Mouse (Mus musculus) limb, embryonic 14.5 days (tissue): ENCODE measurements around the gene Sox14. TPM values are rescaled to one million over a fixed set of nuclear protein-coding genes. Genes with fewer than 3 reads are reported as not detected.

Experiments used
- ATAC-seq: fragments of 200-750 bp; cut with Nextera tagmentation; 2 replicates; pipeline ENCODE4 v1.8.0; 2017; ENCODE audit warnings: low read depth, moderate number of reproducible peaks, moderate TSS enrichment; ENCODE audit not compliant: low FRiP score
- DNase-seq: peaks from one replicate; pipeline ENCODE4 v3.0.0-alpha.2; 2015; ENCODE audit warnings: low spot score
- H3K27ac ChIP-seq: fragments of 300-500 bp; sonication (generic); replicated peaks from 2 replicates; pipeline ENCODE4 v1.5.1; 2014; ENCODE audit warnings: low read depth, mild to moderate bottlenecking, low read length, moderate library complexity, mixed read lengths
- H3K27me3 ChIP-seq: fragments of 300-500 bp; sonication (generic); 2 replicates; pipeline ENCODE4 v1.6.1; 2014; ENCODE audit warnings: low read length, mixed read lengths; ENCODE audit not compliant: control insufficient read depth, insufficient read depth
- H3K36me3 ChIP-seq: fragments of 300-500 bp; sonication (generic); 2 replicates; pipeline ENCODE4 v1.6.1; 2014; ENCODE audit warnings: mild to moderate bottlenecking, low read length, moderate library complexity, mixed read lengths; ENCODE audit not compliant: control insufficient read depth, insufficient read depth
- H3K4me1 ChIP-seq: fragments of 300-500 bp; sonication (generic); 2 replicates; pipeline ENCODE4 v1.6.1; 2014; ENCODE audit warnings: antibody characterized with exemption, low read length, mixed read lengths; ENCODE audit not compliant: control insufficient read depth, insufficient read depth
- H3K4me2 ChIP-seq: fragments of 300-500 bp; sonication (generic); replicated peaks from 2 replicates; pipeline ENCODE4 v1.6.1; 2014; ENCODE audit warnings: low read depth, mild to moderate bottlenecking, low read length, moderate library complexity; ENCODE audit not compliant: severe bottlenecking
- H3K4me3 ChIP-seq: fragments of 300-500 bp; sonication (generic); replicated peaks from 2 replicates; pipeline ENCODE4 v1.5.1; 2014; ENCODE audit warnings: low read length
- H3K9ac ChIP-seq: fragments of 300-500 bp; sonication (generic); 2 replicates; pipeline ENCODE4 v1.6.1; 2014; ENCODE audit warnings: mild to moderate bottlenecking, low read depth, low read length, moderate library complexity; ENCODE audit not compliant: severe bottlenecking
- H3K9me3 ChIP-seq: fragments of 300-500 bp; sonication (generic); 2 replicates; pipeline ENCODE4 v1.6.1; 2016; ENCODE audit warnings: low read length; ENCODE audit not compliant: control insufficient read depth
- POLR2A ChIP-seq: fragments of 200-500 bp; IDR thresholded peaks from 2 replicates; pipeline ENCODE4 v1.8.0; 2012; ENCODE audit warnings: inconsistent platforms, mild to moderate bottlenecking, moderate library complexity, borderline replicate concordance; ENCODE audit not compliant: insufficient read depth, insufficient read length; ENCODE audit errors: extremely low read depth
- WGBS: fragments of 180-500 bp; shearing (Covaris S2); extraction: QIAGEN DNeasy Blood & Tissue Kit; methylation state at CpG from one replicate; pipeline ENCODE4 v1.1.7; 2014; 5-methylcytosine and 5-hydroxymethylcytosine counted together
- polyA plus RNA-seq, 2 experiments: library from polyadenylated mRNA; depleted of rRNA in 1 of 2; stranded (reverse) in 1 of 2; unstranded in 1 of 2; fragments of >200 nt; fragmentation: Nextera tagmentation in 1 of 2; extraction: Ambion mirVana in 1 of 2; gene quantifications; 2 replicates each; pipeline versions ENCODE4 v1.2.1 to v1.2.3; 2012 to 2014

The Sox14 gene
- polyA plus RNA-seq, 2 experiments: 0.08 TPM

DNA sequence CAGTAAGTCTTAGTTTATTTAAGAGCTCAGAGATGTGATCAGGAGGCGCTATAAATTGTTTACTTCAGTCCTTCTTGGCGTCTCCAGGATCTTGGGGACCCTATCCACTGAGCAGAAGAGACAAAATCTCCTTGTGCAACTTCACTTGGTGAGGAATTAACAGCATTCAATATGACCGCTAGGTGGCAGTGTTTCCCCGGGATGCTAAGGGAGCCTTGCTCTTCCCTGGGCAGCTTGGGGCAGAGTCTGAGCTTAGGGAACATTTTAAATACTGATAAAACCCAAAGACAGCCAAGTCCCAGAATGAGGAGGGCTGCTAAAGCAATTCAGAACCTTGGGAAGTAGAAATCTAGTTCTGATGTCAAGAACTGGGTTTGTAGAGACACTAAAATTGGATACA, 29.1 kb downstream of the Sox14 start:
- DNase-seq (peak; percentile 90), ATAC-seq (no peak)
- 0% methylated on average over 4 of the region's 4 CpGs for WGBS
- no peak for TF ChIP-seq POLR2A
- Histone ChIP-seq H3K27me3 (no peaks in the 10 kb centered on the region), H3K36me3 (no peaks in the 10 kb centered on the region), H3K9ac (no peak overlapping the region), H3K4me2 (no peak overlapping the region), H3K27ac (no peak overlapping the region), H3K4me3 (no peak overlapping the region), H3K9me3 (no peaks in the 10 kb centered on the region), H3K4me1 (no peaks in the 10 kb centered on the region)

- no peak overlapping the region for H3K4me3 ChIP-seq
- WGBS: 89% methylated on average over 3 of the region's 3 CpGs
- ATAC-seq (no peak), DNase-seq (no peak)
- H3K36me3 ChIP-seq: no peaks in the 10 kb centered on the region
- H3K4me2 ChIP-seq: no peak overlapping the region
- H3K27ac ChIP-seq: no peak overlapping the region
- no peaks in the 10 kb centered on the region for H3K4me1 ChIP-seq
- no peak for TF ChIP-seq POLR2A
- no peaks in the 10 kb centered on the region for H3K27me3 ChIP-seq
- no peaks in the 10 kb centered on the region for H3K9me3 ChIP-seq
- H3K9ac ChIP-seq: no peak overlapping the region
Observed at GRCm38 (mm10) chr9:99839367-99839766, 36.6 kb downstream of the Sox14 start.

- Histone ChIP-seq H3K36me3 (no peaks in the 10 kb centered on the region), H3K4me1 (no peaks in the 10 kb centered on the region), H3K27ac (no peak overlapping the region), H3K9me3 (no peaks in the 10 kb centered on the region), H3K4me2 (no peak overlapping the region), H3K9ac (no peak overlapping the region), H3K4me3 (no peak overlapping the region), H3K27me3 (no peaks in the 10 kb centered on the region)
- DNase-seq (no peak), ATAC-seq (peak; percentile 50)
- TF ChIP-seq POLR2A: no peak
- WGBS: 34% methylated on average over 7 of the region's 7 CpGs
Observed at GRCm38 (mm10) chr9:99838877-99839276, 37.1 kb downstream of the Sox14 start.

DNA sequence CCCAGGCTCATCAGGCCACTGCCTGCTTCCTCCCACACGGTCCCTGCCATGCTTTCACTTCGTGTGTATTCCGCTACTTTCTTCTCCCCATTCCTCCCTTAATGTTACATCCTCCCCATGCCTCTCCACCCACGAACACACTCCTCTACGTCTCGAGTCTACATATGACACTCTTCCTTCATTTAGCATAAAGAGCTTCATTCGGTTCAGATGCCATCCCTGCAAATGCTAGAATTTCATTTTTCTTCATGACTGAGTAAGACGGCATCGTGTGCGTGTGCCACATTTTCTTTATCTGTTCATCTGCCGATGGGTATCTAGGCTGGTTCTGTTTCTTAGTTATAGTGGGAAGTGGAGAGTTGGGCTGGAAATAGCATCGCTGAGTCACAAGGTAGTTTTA, 39.3 kb downstream of the Sox14 start:
- no peak for ATAC-seq
- Histone ChIP-seq H3K9ac (no peak overlapping the region), H3K4me3 (no peak overlapping the region), H3K27me3 (no peaks in the 10 kb centered on the region), H3K9me3 (no peaks in the 10 kb centered on the region), H3K27ac (no peak overlapping the region), H3K4me1 (no peaks in the 10 kb centered on the region), H3K36me3 (no peaks in the 10 kb centered on the region), H3K4me2 (no peak overlapping the region)
- no peak for DNase-seq
- TF ChIP-seq POLR2A: no peak
- 91% methylated on average over 12 of the region's 12 CpGs for WGBS

DNA sequence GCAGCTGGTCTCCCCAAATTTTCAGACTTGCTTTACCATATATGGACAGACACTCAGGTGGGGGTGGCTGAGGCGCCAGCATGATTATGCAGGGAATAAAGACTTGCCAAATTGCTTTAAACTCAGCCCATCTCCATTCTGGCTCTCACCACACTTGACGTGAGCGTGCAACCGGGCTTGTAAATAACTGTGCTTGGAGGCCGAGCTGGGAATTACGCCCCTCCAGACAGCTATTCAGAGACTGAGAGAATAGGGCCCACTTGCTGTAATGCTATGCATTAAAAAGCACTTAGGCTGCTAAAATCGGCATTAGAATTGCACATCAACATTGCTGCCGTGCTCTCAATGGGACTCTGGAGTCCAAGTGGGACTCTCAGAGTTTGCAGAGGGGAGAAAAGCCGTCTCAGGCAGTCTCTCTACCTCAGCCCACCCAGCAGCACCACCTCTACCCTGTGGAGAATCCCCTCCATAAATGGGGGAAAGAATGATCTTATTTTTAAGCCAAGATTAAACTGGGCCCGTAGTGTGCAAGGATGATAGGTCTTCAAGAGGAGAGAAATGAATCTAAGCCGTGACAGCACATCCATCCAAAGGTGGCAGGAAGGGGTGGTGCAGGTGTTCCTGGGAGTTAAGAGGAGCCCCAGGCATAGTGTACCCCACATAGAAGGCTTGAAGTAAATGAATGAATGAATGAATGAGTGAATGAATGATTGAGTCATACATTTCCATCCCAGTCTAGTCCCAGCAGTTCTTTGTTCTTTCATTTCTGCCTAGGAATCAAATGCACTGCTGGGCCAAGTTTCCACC, 40.1 kb downstream of the Sox14 start:
- ATAC-seq (no peak; the same call in 1 of the 2 replicates), DNase-seq (no peak)
- no peaks in the 10 kb centered on the region for H3K9me3 ChIP-seq
- H3K27me3 ChIP-seq: no peaks in the 10 kb centered on the region
- TF ChIP-seq POLR2A: no peak
- no peaks in the 10 kb centered on the region for H3K36me3 ChIP-seq
- WGBS: 47% methylated on average over 11 of the region's 11 CpGs
- H3K9ac ChIP-seq: no peak overlapping the region
- H3K4me1 ChIP-seq: no peaks in the 10 kb centered on the region
- no peak overlapping the region for H3K4me2 ChIP-seq
- no peak overlapping the region for H3K4me3 ChIP-seq
- H3K27ac ChIP-seq: no peak overlapping the region

Other genes with a start within 250 kb of the Sox14 start
- gene Dzip1l, start 246.7 kb downstream of the Sox14 start, polyA plus RNA-seq (2012; rRNA removed): 20.7 and 24.4 TPM in 2 replicates
- 18.2 and 20.3 TPM in 2 replicates for gene Dzip1l, start 246.7 kb downstream of the Sox14 start, polyA plus RNA-seq (2014; fragmentation: Nextera tagmentation; extraction: Ambion mirVana)
- gene Cldn18, start 158.9 kb downstream of the Sox14 start, polyA plus RNA-seq (2012; rRNA removed): not detected in 2 replicates
- not detected in 2 replicates for gene Cldn18, start 158.9 kb downstream of the Sox14 start, polyA plus RNA-seq (2014; fragmentation: Nextera tagmentation; extraction: Ambion mirVana)